Mouse (Mus musculus) C2C12 (cell line): ENCODE results near the gene Tnks1bp1. TPM values are rescaled to one million over a fixed set of nuclear protein-coding genes. Genes with fewer than 3 reads are reported as not detected.
A peak's percentile ranks its signal among the peaks of the same experiment; 100 is the strongest.

Source experiments
- H3K27me3 ChIP-seq: one replicate; pipeline ENCODE4 v1.6.1; 2011; ENCODE audit not compliant: control insufficient read depth, insufficient read depth, insufficient read length
- H3K36me3 ChIP-seq: one replicate; pipeline ENCODE4 v1.6.1; 2011; ENCODE audit not compliant: control insufficient read depth, insufficient read depth
- H3K4me3 ChIP-seq: one replicate; pipeline ENCODE4 v1.5.1; 2011; ENCODE audit warnings: mild to moderate bottlenecking, control low read depth; ENCODE audit not compliant: poor library complexity, insufficient read depth, severe bottlenecking
- H3K79me2 ChIP-seq: one replicate; pipeline ENCODE4 v1.6.1; 2011; ENCODE audit not compliant: control insufficient read depth, insufficient read depth
- H3K79me3 ChIP-seq: one replicate; pipeline ENCODE4 v1.6.1; 2011; ENCODE audit warnings: low read depth, control low read depth
- H3ac ChIP-seq: one replicate; pipeline ENCODE3; 2011; ENCODE audit warnings: low read depth; ENCODE audit not compliant: control insufficient read depth, insufficient read length
- CEBPB ChIP-seq: IDR thresholded peaks from one replicate; pipeline ENCODE4 v1.6.1; 2011; ENCODE audit warnings: low read depth, mild to moderate bottlenecking, control low read depth, moderate library complexity
- CTCF ChIP-seq: IDR thresholded peaks from one replicate; pipeline ENCODE4 v1.5.1; 2011; ENCODE audit not compliant: control insufficient read depth, insufficient read depth, insufficient read length
- FOSL1 ChIP-seq: IDR thresholded peaks from one replicate; pipeline ENCODE4 v1.8.0; 2011; ENCODE audit warnings: mild to moderate bottlenecking, low read length; ENCODE audit not compliant: poor library complexity, insufficient read depth, severe bottlenecking
- MAX ChIP-seq: IDR thresholded peaks from one replicate; pipeline ENCODE4 v1.6.1; 2011; ENCODE audit warnings: mild to moderate bottlenecking, control low read depth
- MYOD1 ChIP-seq: IDR thresholded peaks from one replicate; pipeline ENCODE4 v1.6.1; 2011; ENCODE audit warnings: low read depth; ENCODE audit not compliant: control insufficient read depth, insufficient read length
- MYOG ChIP-seq: IDR thresholded peaks from one replicate; pipeline ENCODE4 v1.6.1; 2011; ENCODE audit not compliant: control insufficient read depth, insufficient read length; ENCODE audit errors: extremely low read depth
- USF1 ChIP-seq: IDR thresholded peaks from one replicate; pipeline ENCODE4 v1.6.1; 2011; ENCODE audit warnings: low read depth, mild to moderate bottlenecking, control low read depth, moderate library complexity
- polyA plus RNA-seq: library from polyadenylated mRNA; unstranded; fragments of >200 nt; fragmentation: generic; extraction: Trizol; gene quantifications from one replicate; pipeline ENCODE4 v1.2.1, GENCODE M21; 2012; ENCODE audit warnings: missing spikeins

The Tnks1bp1 gene
- polyA plus RNA-seq, 1 experiment, result 58.6 TPM

DNA sequence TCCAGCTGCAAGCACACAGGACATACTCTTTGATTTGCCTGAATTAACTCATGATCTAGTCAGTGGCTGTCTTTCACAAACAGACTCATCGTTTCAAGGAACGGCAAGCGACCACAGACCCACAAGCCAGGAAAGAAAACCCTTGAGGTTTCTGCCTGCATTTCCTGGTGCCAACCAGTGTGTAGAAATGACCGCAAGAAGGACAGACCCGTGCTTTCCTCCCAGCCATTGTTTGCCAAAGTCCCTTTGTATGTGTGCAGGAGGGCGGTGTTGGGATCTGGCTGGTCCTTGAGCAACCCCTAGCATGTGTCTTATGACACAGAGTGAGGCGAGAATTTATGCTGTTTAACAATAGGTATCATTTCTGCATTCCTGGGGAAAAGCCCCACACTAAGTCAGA lies 13.7 kb upstream of the Tnks1bp1 start:
- Histone ChIP-seq H3K4me3 (no peak overlapping the region), H3K79me3 (peaks cover 18% of the 10 kb centered on the region)
- no peak for TF ChIP-seq MYOD1
- TF ChIP-seq MYOG, result no peak
- no peak for TF ChIP-seq CEBPB
- TF ChIP-seq FOSL1, result no peak
- no peak for TF ChIP-seq MAX
- no peak for TF ChIP-seq CTCF
- TF ChIP-seq USF1, result no peak

DNA sequence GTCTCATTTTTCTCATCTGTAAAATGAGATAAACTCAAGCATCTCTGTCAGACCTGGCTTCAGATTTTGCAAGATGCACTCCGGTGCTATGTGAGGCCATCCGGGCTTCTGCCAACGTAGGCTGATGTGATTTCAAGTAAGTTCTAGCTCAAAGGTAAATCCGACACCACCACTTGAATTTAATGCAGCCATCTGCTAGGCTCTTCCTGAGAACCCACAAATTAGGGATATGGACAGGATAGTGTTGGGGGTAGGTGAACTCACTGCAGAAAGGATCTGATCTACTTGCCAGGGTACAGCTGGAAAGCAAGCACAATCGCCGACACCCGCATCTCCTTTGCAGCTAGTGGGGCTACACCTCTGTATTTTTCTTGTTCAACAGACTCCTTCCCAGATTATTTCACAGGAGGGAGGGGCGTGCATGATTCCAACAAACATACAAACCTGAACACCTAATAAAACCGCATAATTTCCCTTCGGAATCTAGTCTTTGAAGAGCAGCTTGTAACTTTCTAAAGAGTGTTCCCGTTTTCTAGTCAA lies 11.2 kb upstream of the Tnks1bp1 start:
- Histone ChIP-seq H3K79me3 (peaks cover 38% of the 10 kb centered on the region), H3K36me3 (peaks cover 39% of the 10 kb centered on the region), H3K27me3 (no peaks in the 10 kb centered on the region), H3K4me3 (peak overlapping the region; percentile 98), H3ac (peak overlapping the region; percentile 62), H3K79me2 (peaks cover 44% of the 10 kb centered on the region)
- no peak for TF ChIP-seq MYOG
- TF ChIP-seq FOSL1, result no peak
- TF ChIP-seq CTCF, result no peak
- no peak for TF ChIP-seq MAX
- no peak for TF ChIP-seq USF1
- TF ChIP-seq MYOD1, result no peak
- TF ChIP-seq CEBPB, result no peak

More for the DNA sequence above, 13.7 kb upstream of the Tnks1bp1 start:
- H3K36me3 ChIP-seq, result peaks cover 15% of the 10 kb centered on the region
- peaks cover 6% of the 10 kb centered on the region for H3K27me3 ChIP-seq
- H3K79me2 ChIP-seq, result peaks cover 20% of the 10 kb centered on the region
- H3ac ChIP-seq, result no peak overlapping the region

DNA sequence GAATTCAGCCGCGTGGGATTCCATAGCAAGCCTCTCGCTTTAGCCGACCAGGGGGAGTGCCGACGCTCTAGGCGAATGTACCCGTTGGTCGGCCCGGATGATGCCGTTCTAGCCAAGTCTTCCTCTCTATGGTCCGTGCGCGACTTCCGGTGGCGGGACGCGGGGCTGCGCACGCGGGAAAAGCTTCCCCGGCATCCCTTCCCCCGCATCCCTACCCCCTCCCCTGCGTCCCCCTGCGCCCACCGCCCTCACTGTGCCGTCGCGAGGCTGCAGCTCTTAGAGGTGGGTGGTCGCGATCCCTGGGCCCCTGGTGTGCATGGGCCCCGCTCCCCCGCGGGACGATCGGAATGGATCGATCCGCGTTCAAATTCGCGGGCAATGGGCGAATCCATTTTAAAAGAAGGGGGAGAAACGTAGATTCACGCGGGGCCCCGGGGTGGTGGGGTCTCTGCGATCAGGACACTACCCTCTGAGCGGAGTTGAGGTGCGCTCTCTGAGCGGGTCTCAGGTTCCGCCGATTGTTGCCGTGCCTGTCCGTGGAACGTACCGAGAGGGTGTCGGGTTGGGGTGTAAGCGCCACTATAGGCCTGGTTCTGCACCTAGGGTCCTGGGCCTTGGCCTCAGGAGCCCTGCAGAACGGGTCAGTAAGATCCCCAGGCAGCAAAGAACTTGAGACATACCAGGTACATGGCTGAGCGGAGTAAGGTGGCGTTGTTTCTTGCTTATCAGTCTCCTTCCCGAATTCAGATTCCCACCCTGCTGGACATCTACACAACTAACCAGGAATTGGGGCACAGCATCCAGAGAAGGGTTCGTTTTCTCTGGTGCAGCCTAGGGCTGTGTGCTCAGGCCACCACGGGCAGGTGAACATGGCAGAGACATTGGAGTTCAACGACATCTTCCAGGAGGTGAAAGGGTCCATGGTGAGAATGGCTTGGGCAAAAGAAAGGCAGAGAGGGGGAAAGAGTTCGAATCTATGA lies 10.5 kb upstream of the Tnks1bp1 start, which contains the start of the genes Ssrp1 and P2rx3:
TSS of gene Ssrp1 (plus strand) at position 188 of the 980 bp plus-strand sequence.
TSS of gene P2rx3 (minus strand) at position 416 of the 980 bp plus-strand sequence.
- Histone ChIP-seq H3K79me2 (peaks cover 47% of the 10 kb centered on the region), H3K36me3 (peaks cover 47% of the 10 kb centered on the region), H3ac (peak within 1 kb of the TSS; percentile 100), H3K4me3 (peak within 1 kb of the TSS; percentile 98), H3K79me3 (peaks cover 38% of the 10 kb centered on the region), H3K27me3 (no peaks in the 10 kb centered on the region)
- no peak for TF ChIP-seq USF1
- TF ChIP-seq MYOD1, result no peak
- TF ChIP-seq MAX, result peak; percentile 57
- TF ChIP-seq CTCF, result no peak
- TF ChIP-seq FOSL1, result no peak

DNA sequence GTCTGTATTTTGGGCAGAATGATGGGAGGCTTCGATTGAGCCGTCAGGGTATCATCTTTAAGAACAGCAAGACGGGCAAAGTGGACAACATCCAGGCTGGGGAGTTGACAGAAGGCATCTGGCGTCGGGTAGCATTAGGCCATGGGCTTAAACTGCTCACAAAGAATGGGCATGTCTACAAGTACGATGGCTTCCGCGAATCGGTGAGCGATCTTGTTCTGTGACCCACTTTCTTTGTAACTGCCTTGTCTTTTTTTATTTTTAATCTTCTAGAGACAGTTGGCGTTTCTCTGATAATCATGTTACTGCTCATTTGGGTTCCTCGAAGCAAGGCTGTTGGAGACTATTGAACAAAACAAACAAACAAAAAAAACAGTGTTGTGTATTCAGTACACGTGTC lies 9.5 kb upstream of the Tnks1bp1 start:
- Histone ChIP-seq H3K36me3 (peaks cover 57% of the 10 kb centered on the region), H3K4me3 (peak overlapping the region; percentile 98), H3K27me3 (no peaks in the 10 kb centered on the region), H3ac (peak overlapping the region; percentile 100), H3K79me2 (peaks cover 47% of the 10 kb centered on the region), H3K79me3 (peaks cover 41% of the 10 kb centered on the region)
- TF ChIP-seq MAX, result no peak
- TF ChIP-seq MYOG, result no peak
- TF ChIP-seq FOSL1, result no peak
- TF ChIP-seq MYOD1, result no peak
- no peak for TF ChIP-seq CTCF
- no peak for TF ChIP-seq CEBPB
- no peak for TF ChIP-seq USF1

DNA sequence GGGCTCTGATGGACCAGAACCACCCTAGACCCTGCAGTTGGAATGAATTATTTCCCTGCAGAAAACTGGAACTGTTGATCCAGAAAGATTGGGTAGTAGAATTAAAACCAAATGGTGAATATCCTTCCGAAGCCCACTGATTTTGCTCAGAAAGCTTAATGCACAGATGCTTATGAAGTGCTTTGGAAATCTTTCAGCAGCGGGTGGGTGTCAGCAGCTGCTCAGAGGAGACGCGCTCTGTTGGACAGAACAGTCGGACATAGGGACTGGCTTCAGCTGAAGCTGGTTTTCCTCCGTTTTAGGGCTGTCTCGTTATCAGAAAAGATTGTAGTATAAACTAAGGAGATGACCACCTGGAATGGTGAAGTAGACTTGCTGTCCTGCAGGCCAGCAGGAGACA lies 4.2 kb upstream of the Tnks1bp1 start:
- Histone ChIP-seq H3ac (no peak overlapping the region), H3K79me3 (peaks cover 27% of the 10 kb centered on the region), H3K4me3 (no peak overlapping the region), H3K79me2 (peaks cover 35% of the 10 kb centered on the region), H3K27me3 (no peaks in the 10 kb centered on the region), H3K36me3 (peaks cover 86% of the 10 kb centered on the region)
- TF ChIP-seq USF1 (no peak), MAX (no peak), MYOD1 (no peak), FOSL1 (no peak), CTCF (no peak), CEBPB (no peak), MYOG (no peak)
